Mouse (Mus musculus): ENCODE data around the gene Atad3a.

Gene Atad3a

DNA sequence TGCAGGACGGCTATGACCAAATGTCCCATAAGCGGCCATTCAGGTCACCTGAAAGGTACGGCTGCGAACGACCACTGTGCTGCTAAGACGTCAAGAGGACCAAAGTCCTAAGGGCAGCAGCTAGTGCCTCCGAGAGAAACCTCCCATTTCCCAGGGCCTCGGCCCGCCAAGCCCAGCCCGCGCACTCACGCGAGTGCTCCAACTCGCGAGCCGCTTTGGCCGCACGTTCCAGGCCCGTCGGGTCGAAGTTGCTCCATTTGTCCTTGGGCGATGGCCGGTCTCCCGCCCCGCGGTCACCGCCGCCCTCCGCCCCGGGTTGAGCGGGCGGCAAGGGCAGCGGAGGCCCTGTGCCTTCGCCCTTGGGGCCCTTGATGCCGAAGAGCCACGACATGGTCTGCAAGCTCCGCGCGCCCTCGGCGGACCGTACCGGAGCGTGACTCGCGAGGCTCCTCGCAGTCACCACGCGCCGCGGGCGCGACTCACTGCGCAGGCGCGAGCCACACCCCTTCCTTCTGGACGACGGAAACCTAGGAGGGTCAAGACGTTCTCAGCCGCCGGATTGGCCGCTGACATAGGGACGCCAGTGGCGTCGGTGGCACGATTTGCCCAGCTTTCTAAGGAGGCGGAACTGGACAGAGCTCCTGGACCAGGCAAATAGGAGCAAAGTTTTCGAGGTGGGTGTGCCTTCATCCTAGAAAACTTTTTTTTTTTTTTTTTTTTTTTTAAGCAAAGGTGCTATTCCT lies at the start of gene Atad3a:
TSS of gene Atad3a (minus strand) at position 481 of the 743 bp plus-strand sequence.
- under 1% methylated on average over 68 of the region's 68 CpGs for WGBS

- WGBS = 82% methylated on average over 3 of the region's 3 CpGs
Observed at GRCm38 (mm10) chr4:155807841-155808240, 46.9 kb upstream of the Atad3a start.

GRCm38 (mm10) chr4:155803340-155804041 lies 42.6 kb upstream of the Atad3a start:
- WGBS = under 1% methylated on average over 58 of the region's 58 CpGs

DNA sequence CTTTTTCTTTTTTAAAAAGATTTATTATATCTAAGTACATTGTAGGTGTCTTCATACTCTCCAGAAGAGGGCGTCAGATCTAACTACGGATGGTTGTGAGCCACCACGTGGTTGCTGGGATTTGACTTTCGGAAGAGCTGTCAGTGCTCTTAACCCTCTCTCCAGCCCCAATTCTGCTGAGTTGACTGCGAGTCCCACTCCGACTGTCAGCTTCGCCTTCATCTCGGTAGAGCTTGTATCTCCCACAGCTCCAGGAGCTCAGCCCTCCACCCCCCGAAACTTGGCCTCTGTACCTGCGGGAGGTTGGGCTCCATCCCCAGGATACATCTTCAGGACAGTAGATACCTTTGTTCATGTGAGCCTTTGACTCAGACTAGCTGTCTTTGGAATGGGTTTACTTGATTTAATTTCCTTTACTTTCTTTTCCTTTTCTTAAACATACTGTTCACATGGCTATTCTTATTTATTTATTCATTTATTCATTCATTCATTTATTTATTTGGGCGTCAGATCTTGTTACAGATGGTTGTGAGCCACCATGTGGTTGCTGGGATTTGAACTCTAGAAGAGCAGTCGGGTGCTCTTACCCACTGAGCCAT lies 41.9 kb upstream of the Atad3a start, which contains the start of gene Mrpl20:
TSS of gene Mrpl20 (plus strand) at position 138 of the 599 bp plus-strand sequence.
- 7% methylated on average over 12 of the region's 12 CpGs for WGBS

- WGBS = 83% methylated on average over 1 of the region's 1 CpGs
Observed at GRCm38 (mm10) chr4:155802075-155802474, 41.2 kb upstream of the Atad3a start.

DNA sequence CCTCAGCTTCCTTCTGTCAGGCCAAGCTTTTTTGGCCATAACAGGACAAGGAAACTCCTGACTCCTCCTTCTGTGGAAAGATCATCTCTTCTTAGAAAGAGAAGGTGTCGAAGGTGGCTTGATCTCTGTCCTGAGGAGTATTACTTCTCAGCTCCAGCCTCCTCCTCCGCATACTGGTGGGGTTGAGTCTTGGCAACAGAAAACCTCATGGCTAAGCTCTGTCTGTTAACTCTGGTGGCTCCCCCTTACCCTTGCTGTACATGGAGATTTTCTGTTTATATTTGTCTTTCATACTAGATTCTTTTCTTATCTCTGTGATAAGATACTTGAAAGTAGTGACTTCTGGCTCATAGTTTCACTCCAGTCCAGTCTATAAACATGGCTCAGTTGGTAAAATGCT lies 32.8 kb upstream of the Atad3a start:
- WGBS = 83% methylated on average over 2 of the region's 2 CpGs

DNA sequence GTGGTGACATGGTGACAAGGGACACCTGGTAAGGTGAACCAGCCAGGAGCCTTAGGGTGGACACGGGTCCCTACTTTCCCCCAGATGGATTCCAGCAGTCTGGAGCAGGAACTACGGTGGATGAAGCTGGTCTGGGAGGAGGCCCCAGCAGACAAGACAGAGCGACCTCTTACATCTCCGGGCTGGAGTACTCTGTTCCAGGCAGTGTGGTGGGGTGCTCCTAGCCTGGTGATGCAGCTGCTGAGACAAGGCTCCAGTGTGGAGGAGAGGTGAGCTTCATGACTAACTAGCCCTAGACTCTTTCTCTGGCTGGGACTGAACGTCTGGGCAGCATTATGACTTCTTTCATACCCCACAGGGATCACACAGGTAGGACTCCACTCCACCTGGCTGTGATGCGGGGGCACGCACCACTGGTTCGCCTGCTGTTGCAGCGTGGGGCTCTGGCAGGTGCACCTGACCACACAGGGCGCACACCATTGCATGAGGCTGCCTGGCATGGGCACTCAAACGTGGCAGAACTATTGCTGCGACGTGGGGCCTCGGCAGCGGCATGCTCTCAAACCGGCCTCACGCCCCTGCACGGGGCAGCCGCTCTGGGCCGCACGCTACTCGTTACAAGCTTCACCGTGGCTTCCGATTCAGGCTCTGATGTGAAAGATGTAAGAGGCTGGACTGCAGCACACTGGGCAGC lies 30.5 kb upstream of the Atad3a start:
- 80% methylated on average over 24 of the region's 24 CpGs for WGBS

GRCm38 (mm10) chr4:155790650-155791161 lies 29.8 kb upstream of the Atad3a start:
- WGBS = 83% methylated on average over 3 of the region's 3 CpGs

- WGBS = 77% methylated on average over 3 of the region's 3 CpGs
Observed at GRCm38 (mm10) chr4:155790021-155790489, 29.2 kb upstream of the Atad3a start, which contains the start of gene Ankrd65. Gene Ankrd65 (plus strand): TSS chr4:155790439.

DNA sequence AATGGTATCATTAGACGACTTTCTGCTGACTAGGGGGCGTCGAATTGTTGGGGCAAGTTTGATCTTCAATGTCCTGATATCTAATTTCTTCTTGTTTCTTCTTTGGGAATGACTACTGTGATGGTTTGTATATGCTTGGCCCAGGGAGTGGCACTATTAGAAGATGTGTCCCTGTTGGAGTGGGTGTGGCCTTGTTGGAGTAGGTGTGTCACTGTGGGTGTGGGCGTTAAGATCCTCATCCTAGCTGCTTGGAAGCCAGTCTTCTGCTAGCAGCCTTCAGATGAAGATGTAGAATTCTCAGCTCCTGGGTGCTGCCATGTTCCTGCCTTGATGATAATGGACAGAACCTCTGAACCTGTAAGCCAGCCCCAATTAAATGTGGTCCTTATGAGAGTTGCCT lies 27.9 kb upstream of the Atad3a start:
- WGBS = 86% methylated on average over 4 of the region's 4 CpGs

GRCm38 (mm10) chr4:155788300-155788699 lies 27.4 kb upstream of the Atad3a start:
- WGBS = 71% methylated on average over 3 of the region's 3 CpGs

- WGBS = 62% methylated on average over 5 of the region's 5 CpGs
Observed at GRCm38 (mm10) chr4:155785819-155786218, 24.9 kb upstream of the Atad3a start, which contains the start of gene Tmem88b. Gene Tmem88b (minus strand): TSS chr4:155785874.

- 77% methylated on average over 10 of the region's 10 CpGs for WGBS
Observed at GRCm38 (mm10) chr4:155785246-155785645, 24.4 kb upstream of the Atad3a start.

DNA sequence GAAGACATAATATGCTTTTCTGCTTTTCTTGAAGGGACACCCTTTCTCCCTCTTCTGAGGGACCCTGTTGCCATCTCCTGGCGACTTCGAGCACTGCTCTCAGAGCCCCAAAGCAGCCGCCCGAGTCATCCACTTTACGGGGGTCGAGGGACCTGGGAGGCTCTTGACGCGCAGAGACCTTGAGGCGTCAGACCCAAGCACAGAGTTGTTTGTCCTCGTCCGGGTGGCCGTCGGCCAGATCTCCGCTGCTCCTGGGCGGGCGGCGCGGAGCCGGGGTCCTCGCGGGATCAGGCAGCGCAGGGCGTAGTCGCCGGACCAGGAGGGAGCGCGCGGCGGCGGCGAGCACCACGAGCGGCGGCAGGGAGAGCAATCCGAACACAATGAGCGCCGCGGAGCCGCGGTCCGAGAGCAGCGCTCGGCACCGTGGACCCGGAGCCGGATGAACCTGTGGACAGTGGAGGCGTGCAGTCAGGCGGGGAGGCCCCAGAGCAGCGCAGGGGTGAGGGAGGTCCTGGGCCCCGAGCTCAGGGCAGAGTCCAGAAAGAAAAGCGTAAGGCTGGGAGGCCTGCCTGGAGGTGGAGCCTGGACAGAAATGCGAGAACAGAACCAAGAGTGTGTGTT lies 23.3 kb upstream of the Atad3a start:
- WGBS = under 1% methylated on average over 52 of the region's 52 CpGs

GRCm38 (mm10) chr4:155783486-155784080 lies 22.7 kb upstream of the Atad3a start:
- 16% methylated on average over 16 of the region's 16 CpGs for WGBS

GRCm38 (mm10) chr4:155780895-155781294 lies 20.0 kb upstream of the Atad3a start:
- WGBS = 43% methylated on average over 6 of the region's 6 CpGs

- WGBS = 62% methylated on average over 4 of the region's 4 CpGs
Observed at GRCm38 (mm10) chr4:155779498-155779897, 18.6 kb upstream of the Atad3a start.

DNA sequence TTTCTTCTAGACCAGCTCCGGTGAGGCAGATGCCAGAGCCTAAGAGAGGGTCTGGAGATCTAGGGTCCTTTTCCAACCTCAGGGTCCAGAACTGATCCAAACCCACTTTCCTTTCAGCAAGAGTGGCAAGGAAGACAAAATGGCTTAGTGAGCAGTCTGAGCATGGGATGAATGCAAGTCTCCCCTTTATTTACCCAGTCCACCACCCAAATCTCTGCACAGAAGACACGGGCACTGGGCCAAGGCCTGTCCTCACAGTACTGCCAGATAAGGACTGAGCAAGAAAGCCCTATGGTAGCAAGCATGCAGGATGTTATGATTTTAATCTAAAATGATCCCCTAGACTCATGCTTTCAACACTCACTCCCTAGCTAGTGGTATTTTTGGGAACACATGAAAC lies 16.9 kb upstream of the Atad3a start:
- 75% methylated on average over 2 of the region's 2 CpGs for WGBS

DNA sequence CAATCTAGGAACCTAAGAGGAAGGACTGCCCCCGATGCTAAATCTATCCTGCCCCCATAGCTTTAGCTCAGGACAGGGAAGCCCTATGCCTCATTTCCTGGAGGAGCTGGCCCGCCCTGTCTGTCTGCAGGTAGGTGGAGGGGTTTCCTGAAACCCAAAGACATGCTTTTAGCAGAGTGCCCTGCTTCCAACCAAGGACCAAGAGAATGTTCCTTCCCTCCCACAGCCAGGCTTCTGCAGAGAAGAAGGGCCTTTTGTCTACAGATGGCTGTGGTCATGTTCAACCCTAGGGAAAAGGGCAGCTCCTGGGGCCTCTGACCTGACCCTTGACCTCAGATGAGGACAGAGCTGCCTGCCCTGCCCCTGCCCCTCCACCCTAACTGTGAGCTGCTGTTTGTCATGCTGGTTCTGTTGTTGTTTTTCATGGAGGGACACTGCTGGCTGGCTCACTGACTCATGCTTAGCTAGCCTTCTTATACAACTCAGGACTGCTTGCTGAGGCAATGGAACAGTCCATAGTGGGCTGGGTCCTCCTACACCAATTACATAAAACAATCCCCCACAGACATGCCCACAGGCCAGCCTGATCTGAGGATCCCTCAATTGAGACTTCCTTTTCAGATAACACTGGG lies 15.9 kb upstream of the Atad3a start:
- WGBS = 61% methylated on average over 2 of the region's 2 CpGs

GRCm38 (mm10) chr4:155775855-155776254 lies 15.0 kb upstream of the Atad3a start:
- WGBS = 70% methylated on average over 3 of the region's 3 CpGs

All from cerebral cortex, adult 2 months (tissue).